Mouse (Mus musculus) neural tube, embryonic 11.5 days (tissue): ENCODE measurements around the gene Zfp1. TPM values are rescaled to one million over a fixed set of nuclear protein-coding genes. Genes with fewer than 3 reads are reported as not detected.
"Not testable (repeated sequence)": the region's sequence is repeated elsewhere in the genome, so short reads cannot be mapped to it uniquely, and the experiment has no call there.

Experiments
- ATAC-seq: fragments of 200-750 bp; cut with Nextera tagmentation; 2 replicates; pipeline ENCODE4 v1.8.0; 2017; ENCODE audit warnings: moderate number of reproducible peaks, mild to moderate bottlenecking, moderate TSS enrichment, moderate library complexity; ENCODE audit not compliant: insufficient read depth, low FRiP score, low TSS enrichment
- DNase-seq: peaks from one replicate; pipeline ENCODE4 v3.0.0-alpha.2; 2015; ENCODE audit warnings: low spot score
- H3K27ac ChIP-seq: fragments of 300-500 bp; sonication (generic); 2 replicates; pipeline ENCODE4 v1.5.1; 2014; ENCODE audit warnings: low read depth, mild to moderate bottlenecking, low read length
- H3K27me3 ChIP-seq: fragments of 300-500 bp; sonication (generic); 2 replicates; pipeline ENCODE4 v1.6.1; 2014; ENCODE audit warnings: mild to moderate bottlenecking, low read length, mixed read lengths; ENCODE audit not compliant: control insufficient read depth, insufficient read depth
- H3K36me3 ChIP-seq: fragments of 300-500 bp; sonication (generic); 2 replicates; pipeline ENCODE4 v1.6.1; 2014; ENCODE audit warnings: mild to moderate bottlenecking, low read length, moderate library complexity, mixed read lengths; ENCODE audit not compliant: control insufficient read depth, insufficient read depth
- H3K4me1 ChIP-seq: fragments of 300-500 bp; sonication (generic); 2 replicates; pipeline ENCODE4 v1.6.1; 2014; ENCODE audit warnings: low read length, mixed read lengths; ENCODE audit not compliant: control insufficient read depth, insufficient read depth
- H3K4me2 ChIP-seq: fragments of 300-500 bp; sonication (generic); 2 replicates; pipeline ENCODE4 v1.6.1; 2014; ENCODE audit warnings: low read depth, mild to moderate bottlenecking, moderate library complexity
- H3K4me3 ChIP-seq: fragments of 300-500 bp; sonication (generic); 2 replicates; pipeline ENCODE4 v1.5.1; 2014; ENCODE audit warnings: low read depth, low read length
- H3K9ac ChIP-seq: fragments of 300-500 bp; sonication (generic); 2 replicates; pipeline ENCODE4 v1.6.1; 2014; ENCODE audit warnings: mild to moderate bottlenecking, low read length
- H3K9me3 ChIP-seq: fragments of 300-500 bp; sonication (generic); 2 replicates; pipeline ENCODE4 v1.6.1; 2016; ENCODE audit warnings: low read length; ENCODE audit not compliant: control insufficient read depth
- WGBS: fragments of 180-500 bp; shearing (Covaris S2); extraction: QIAGEN DNeasy Blood & Tissue Kit; methylation state at CpG from one replicate; pipeline ENCODE4 v1.1.7; 2014; 5-methylcytosine and 5-hydroxymethylcytosine counted together
- polyA plus RNA-seq: library from polyadenylated mRNA; unstranded; fragments of >200 nt; fragmentation: Nextera tagmentation; extraction: Ambion mirVana; gene quantifications from 2 replicates; pipeline ENCODE4 v1.2.1, GENCODE M21; 2014

The Zfp1 gene
- polyA plus RNA-seq, 1 experiment from 2014 or later, result 22.3 TPM

DNA sequence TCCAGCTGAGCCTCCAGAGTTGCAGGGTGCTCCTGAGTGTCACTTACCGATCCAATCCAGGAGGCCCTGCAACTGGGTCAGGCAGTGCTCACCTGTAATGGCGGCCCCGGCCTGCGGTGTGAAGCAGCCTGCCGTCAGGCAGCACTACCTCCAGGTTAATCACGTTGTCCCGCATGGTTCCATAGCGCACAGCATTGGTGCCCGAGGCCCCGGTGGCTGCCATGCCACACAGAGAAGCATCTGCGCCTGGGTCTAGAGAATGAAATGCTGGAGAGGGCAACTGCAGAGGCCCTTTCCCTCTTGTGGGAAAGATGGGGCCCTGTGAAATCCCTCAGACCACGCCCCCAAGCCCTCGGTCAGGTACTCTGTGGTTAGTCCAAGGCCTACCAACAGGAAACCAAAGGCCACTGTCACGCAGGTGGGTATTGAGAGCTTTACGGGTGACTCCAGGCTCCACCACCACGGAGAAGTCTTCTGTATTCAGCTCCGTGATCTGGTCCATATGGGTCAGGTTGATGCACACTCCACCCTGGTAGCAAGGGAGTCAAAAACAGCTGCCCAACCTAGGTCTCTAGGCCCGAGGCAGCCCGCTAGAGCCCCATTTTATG, 14.2 kb upstream of the Zfp1 start:
- H3K9ac ChIP-seq, result no peak overlapping the region
- no peaks in the 10 kb centered on the region for H3K27me3 ChIP-seq
- no peaks in the 10 kb centered on the region for H3K9me3 ChIP-seq
- H3K36me3 ChIP-seq, result no peaks in the 10 kb centered on the region; the same call in 1 of the 2 replicates
- H3K4me2 ChIP-seq, result no peak overlapping the region
- no peak for ATAC-seq
- WGBS, result 89% methylated on average over 19 of the region's 19 CpGs
- H3K27ac ChIP-seq, result no peak overlapping the region
- H3K4me1 ChIP-seq, result no peaks in the 10 kb centered on the region
- no peak for DNase-seq
- no peak overlapping the region for H3K4me3 ChIP-seq

DNA sequence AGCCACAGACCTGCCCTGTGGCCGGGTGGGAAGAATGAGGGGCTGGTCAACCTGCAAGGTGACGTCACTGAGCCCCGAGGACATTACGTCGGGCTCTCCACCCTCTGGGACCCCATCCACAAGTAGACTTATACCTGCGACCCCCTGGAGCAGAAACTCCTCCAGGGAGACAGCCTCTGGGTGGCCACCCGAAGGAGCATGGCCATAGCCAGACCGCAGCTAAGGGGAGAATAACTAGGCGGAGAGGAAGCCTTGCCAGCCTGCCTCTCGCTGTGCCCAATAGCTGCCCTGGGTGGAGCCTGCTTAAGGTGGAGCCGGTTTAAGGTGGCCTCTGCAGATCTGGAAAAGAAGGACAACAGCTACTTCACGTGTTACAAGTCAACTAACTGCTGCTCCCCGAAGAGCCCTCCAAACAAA, 13.1 kb upstream of the Zfp1 start, which contains the start of gene Ldhd:
Ldhd (minus strand) TSS at position 270 of the 417 bp plus-strand sequence.
- H3K4me2 ChIP-seq, result 0 out of 2 replicates have a peak within 1 kb of the TSS, but pooled peaks have one; percentile 9
- no peaks in the 10 kb centered on the region for H3K9me3 ChIP-seq
- DNase-seq (no peak), ATAC-seq (no peak)
- no peaks in the 10 kb centered on the region for H3K4me1 ChIP-seq
- no peak within 1 kb of the TSS for H3K27ac ChIP-seq
- H3K9ac ChIP-seq, result no peak within 1 kb of the TSS
- no peak within 1 kb of the TSS for H3K4me3 ChIP-seq
- no peaks in the 10 kb centered on the region for H3K36me3 ChIP-seq
- H3K27me3 ChIP-seq, result no peaks in the 10 kb centered on the region
- 23% methylated on average over 13 of the region's 13 CpGs for WGBS

DNA sequence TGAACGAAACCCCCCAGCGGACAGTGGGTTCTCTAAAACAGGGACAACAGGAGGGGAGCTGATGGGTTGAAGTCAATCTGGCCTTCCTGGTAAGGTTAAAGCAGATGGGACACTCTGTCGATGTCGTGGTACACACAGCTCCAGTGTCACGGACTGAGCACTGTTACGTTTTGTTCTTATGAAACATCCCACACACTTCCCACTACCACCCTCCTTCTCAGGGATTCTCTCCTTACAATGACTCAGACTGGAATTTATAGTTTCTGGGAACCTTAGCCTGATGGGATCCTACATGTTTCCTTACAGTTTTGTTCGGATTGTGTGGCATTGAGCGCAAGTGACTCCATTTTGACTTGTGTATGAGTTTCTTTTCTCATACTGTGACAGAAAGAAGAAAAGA, 11.6 kb upstream of the Zfp1 start:
- Histone ChIP-seq H3K4me2 (no peak overlapping the region), H3K27me3 (no peaks in the 10 kb centered on the region), H3K27ac (no peak overlapping the region), H3K4me1 (no peaks in the 10 kb centered on the region), H3K9me3 (no peaks in the 10 kb centered on the region), H3K36me3 (no peaks in the 10 kb centered on the region), H3K9ac (no peak overlapping the region), H3K4me3 (no peak overlapping the region)
- no peak for ATAC-seq
- WGBS, result 89% methylated on average over 8 of the region's 8 CpGs
- no peak for DNase-seq

DNA sequence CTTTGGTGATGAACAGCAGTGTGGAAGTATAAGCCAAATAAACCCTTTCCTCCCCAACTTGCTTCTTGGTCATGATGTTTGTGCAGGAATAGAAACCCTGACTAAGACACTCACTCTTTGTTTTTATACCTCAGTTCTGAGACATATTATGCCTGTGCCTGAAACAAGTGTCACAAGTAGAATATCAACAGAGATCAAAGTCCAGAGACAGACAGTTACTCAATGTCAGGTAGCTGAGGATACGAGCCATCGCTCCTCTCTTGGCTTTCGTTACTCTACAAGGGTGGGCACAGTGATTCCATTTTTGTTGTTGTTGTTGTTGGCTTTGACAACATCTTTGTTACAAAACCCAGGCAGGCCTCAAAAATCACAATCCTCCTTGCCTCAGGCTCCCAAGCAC, 10.2 kb upstream of the Zfp1 start:
- H3K4me3 ChIP-seq, result no peak overlapping the region
- no peaks in the 10 kb centered on the region for H3K9me3 ChIP-seq
- no peak for DNase-seq
- no peaks in the 10 kb centered on the region for H3K4me1 ChIP-seq
- no peak overlapping the region for H3K27ac ChIP-seq
- no peak for ATAC-seq
- H3K36me3 ChIP-seq, result no peaks in the 10 kb centered on the region
- H3K4me2 ChIP-seq, result no peak overlapping the region
- H3K27me3 ChIP-seq, result no peaks in the 10 kb centered on the region
- H3K9ac ChIP-seq, result no peak overlapping the region
- WGBS, result 97% methylated on average over 3 of the region's 3 CpGs

DNA sequence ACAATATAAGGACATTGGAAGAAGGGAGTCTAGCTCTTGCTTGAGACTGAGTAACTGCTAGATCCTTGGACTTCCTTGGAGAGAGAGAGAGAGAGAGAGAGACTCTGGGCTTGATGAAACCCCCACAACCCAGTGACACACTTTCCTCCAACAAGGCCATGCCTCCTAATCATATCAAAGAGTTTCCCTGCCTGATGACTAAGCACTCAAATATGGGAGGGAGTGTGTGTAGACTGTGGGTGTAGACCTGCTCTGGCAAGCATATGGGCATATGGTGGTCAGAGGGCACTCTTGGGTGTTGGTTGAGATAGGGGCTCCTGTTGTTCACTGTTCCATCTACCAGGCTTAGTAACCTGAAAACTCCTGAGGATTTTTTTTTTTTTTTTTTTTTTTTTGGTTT, 5.1 kb upstream of the Zfp1 start:
- Histone ChIP-seq H3K4me1 (no peaks in the 10 kb centered on the region), H3K9me3 (no peaks in the 10 kb centered on the region)
- no peak for ATAC-seq

DNA sequence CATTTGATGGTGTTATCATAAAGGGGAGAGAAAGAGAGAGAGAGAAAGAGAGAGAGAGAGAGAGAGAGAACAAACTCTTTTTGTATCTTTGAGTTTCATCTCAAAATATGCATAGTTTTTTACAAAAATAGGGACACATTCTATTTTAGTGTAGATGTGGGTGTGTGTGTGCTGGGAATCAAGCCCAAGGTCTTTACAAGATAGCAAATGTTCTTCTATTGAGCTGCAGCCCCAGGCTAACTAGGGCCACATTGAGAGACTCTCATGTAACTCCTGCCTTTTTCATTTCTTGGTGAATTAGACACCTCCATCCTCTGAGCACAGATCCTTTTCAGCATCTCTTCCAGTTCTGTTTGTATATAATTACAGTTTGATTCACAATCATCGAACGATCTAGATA, 2.1 kb upstream of the Zfp1 start:
- H3K4me1 ChIP-seq, result no peaks in the 10 kb centered on the region
- H3K36me3 ChIP-seq, result no peaks in the 10 kb centered on the region
- no peak overlapping the region for H3K27ac ChIP-seq
- DNase-seq (no peak), ATAC-seq (no peak)
- no peak overlapping the region for H3K4me3 ChIP-seq
- no peak overlapping the region for H3K4me2 ChIP-seq
- 95% methylated on average over 2 of the region's 2 CpGs for WGBS
- H3K9me3 ChIP-seq, result no peaks in the 10 kb centered on the region
- H3K9ac ChIP-seq, result no peak overlapping the region
- no peaks in the 10 kb centered on the region for H3K27me3 ChIP-seq

More for the DNA sequence above, 5.1 kb upstream of the Zfp1 start:
- H3K9ac ChIP-seq, result no peak overlapping the region
- H3K27ac ChIP-seq, result no peak overlapping the region
- no peak for DNase-seq
- H3K4me2 ChIP-seq, result no peak overlapping the region
- no peaks in the 10 kb centered on the region for H3K27me3 ChIP-seq
- no peaks in the 10 kb centered on the region for H3K36me3 ChIP-seq
- H3K4me3 ChIP-seq, result no peak overlapping the region

DNA sequence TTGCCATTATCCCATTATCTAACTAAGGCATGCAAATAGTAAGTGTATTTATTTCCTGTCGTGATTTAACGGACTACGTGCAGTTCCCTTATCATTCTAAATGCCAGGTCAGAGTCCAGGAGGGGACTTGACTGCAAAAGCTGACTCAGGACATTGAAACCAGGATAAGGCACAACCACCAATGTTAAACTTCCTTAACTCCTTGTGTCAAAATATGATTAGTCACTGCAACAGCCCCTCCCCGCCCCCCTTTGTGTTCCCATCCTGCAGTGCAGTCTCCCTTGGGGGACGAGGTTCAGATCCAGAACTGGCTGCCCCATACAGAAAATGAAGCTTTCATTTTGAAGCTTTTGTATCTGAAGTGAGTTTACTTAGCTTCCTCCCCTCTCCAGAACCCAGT, 705 bp upstream of the Zfp1 start:
- DNase-seq (no peak), ATAC-seq (no peak)
- no peak overlapping the region for H3K27ac ChIP-seq
- no peaks in the 10 kb centered on the region for H3K27me3 ChIP-seq
- H3K9me3 ChIP-seq, result no peaks in the 10 kb centered on the region
- 71% methylated on average over 5 of the region's 5 CpGs for WGBS
- H3K4me1 ChIP-seq, result no peaks in the 10 kb centered on the region
- peak overlapping the region; percentile 54 for H3K4me2 ChIP-seq
- H3K9ac ChIP-seq, result peak overlapping the region; percentile 92
- no peaks in the 10 kb centered on the region for H3K36me3 ChIP-seq
- H3K4me3 ChIP-seq, result peak overlapping the region; percentile 85

DNA sequence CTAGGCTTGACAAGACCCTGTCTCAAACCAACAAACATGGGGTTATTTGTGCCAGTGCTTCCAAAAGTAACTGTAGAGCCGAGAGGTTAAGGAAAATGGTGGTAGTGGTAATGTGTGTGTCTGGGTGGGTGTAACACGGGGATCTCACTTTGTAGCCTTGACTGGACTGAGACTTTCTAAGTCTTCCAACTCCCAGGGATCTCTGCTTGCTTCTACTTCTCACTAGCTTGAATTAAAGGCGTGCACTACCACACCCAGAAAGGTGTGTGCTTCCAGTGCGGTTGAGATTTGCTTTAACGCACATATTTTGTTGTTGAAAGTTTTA, 300 bp upstream of the Zfp1 start:
- peak overlapping the region; percentile 92 for H3K9ac ChIP-seq
- no peaks in the 10 kb centered on the region for H3K27me3 ChIP-seq
- no peaks in the 10 kb centered on the region for H3K4me1 ChIP-seq
- peak overlapping the region; percentile 54 for H3K4me2 ChIP-seq
- H3K36me3 ChIP-seq, result no peaks in the 10 kb centered on the region
- ATAC-seq (peak; percentile 25; the same call in 1 of the 2 replicates), DNase-seq (no peak)
- no peaks in the 10 kb centered on the region for H3K9me3 ChIP-seq
- peak overlapping the region; percentile 85 for H3K4me3 ChIP-seq
- 13% methylated on average over 5 of the region's 5 CpGs for WGBS
- H3K27ac ChIP-seq, result no peak overlapping the region

DNA sequence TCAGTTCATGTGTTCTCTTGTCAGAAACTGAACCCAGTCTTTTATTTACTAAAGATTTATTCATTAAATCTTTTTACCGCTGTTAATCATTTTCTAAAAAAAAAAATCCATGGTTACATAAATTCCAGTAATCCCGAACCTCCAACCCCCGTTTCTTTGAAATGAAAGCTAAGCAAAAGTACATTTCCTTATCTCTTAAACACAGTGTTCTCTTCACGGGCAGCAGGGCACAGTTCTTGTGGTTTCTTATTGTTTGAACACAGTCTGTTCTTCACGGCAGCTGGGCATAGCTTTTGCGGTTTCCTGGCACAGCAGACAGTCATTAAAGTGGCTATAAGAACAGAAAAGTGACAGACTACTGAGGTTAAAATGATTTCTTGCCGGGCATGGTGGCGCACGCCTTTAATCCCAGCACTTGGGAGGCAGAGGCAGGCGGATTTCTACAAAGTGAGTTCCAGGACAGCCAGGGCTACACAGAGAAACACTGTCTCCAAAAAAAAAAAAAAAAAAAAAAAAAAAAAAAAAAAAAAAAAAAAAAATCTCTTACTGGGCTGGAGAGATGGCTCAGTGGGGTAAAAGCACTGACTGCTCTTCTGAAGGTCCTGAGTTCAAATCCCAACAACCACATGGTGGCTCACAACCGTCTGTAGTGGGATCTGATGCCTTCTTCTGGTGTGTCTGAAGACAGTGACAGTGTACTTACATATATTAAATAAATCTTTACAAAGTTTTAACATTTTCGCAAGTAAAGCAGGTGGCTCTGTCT, 1.3 kb downstream of the Zfp1 start:
- not testable (repeated sequence) for H3K36me3 ChIP-seq, DNase-seq, H3K4me1 ChIP-seq, H3K27ac ChIP-seq, H3K9ac ChIP-seq, ATAC-seq, H3K27me3 ChIP-seq, H3K9me3 ChIP-seq
- H3K4me2 ChIP-seq, result peak overlapping the region; percentile 54
- WGBS, result 75% methylated on average over 12 of the region's 12 CpGs
- peak overlapping the region; percentile 85 for H3K4me3 ChIP-seq
